Mouse (Mus musculus) layer of hippocampus, adult 8-10 months (tissue): ENCODE results near the gene Gm13889. TPM values are rescaled to one million over a fixed set of nuclear protein-coding genes. Genes with fewer than 3 reads are reported as not detected.
A peak's percentile ranks its signal among the peaks of the same experiment; 100 is the strongest.

Source experiments
- DNase-seq, 2 experiments: peaks; one replicate each; pipeline ENCODE4 v3.0.0; 2022; ENCODE audit warnings: low spot score in 2 of 2
- total RNA-seq, 4 experiments: library from RNA; stranded (reverse); gene quantifications; 2 replicates each; pipeline ENCODE4 v1.2.4; 2022

Gene Gm13889
- total RNA-seq = 10 to 100 TPM; 35.7 to 55.6 (median 48.7) TPM

DNA sequence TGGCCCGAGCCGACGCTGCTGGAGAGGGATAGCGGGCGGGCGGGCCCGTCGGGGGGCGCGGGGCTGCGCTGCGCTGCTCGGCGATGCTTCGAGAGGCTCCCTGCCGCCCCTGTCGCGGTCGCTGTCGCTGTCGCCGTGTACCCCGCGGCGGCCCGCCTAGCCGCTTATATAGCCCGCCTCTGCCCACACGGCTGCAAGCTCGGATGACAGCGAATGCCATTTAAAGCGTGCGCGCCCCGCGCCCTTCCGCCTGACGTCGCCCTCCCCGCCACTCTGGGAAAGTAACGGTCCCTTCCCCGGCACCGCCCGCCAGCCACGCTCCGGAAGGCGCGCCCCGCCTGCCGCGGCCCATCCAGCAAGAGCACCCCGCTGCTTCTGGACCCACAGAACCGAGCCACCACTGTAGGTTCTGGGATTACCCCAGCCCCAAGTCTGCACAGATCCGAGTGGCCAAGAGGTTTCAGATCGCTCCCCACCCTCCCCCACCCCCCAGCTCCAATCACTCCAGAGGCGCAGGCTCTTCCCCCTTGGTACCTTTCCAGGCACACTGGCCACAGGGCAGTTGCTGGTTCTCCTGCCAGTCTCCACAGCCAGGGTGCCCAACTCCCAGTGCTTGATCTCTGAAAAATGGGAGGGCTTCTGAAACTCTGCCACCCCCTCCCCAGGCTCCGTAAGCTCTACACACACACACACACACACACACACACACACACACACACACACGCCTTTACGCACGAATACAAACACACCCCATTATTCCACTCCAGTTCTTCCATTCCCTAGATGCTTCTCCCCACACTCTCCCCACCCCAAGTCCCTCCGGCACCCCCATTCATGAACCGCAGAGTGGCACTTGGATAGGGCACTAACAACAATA lies at the start of gene Gm13889:
Gm13889 (minus strand) TSS at position 294 of the 877 bp plus-strand sequence.
- peak; percentile 83 to 87 for DNase-seq

DNA sequence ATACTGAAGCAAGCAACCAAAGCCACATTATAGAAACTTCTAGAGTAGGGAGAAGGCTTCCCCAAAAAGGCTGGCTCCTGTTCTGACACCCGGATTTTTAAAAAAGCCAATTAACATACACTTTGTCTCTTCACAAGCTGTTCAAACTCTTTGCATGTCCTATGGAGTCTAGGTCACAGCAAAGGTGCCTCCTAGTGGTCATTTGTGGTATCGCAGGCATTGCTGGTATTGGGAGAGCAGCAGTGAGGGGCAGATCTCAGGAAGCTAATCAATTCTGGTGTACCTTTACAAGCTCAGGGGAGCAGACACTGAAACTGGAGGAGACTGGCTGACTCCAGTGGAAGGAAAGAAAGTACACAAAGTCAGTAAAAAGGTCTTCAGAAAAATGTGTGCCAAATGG lies 45.3 kb upstream of the Gm13889 start:
- peak; percentile 78 to 95 for DNase-seq

- DNase-seq = no peak
These were observed 44.9 kb upstream of the Gm13889 start for GRCm38 (mm10) chr2:94001918-94002317.

- DNase-seq = no peak
These were observed 44.4 kb upstream of the Gm13889 start for GRCm38 (mm10) chr2:94001411-94001810.

GRCm38 (mm10) chr2:93996254-93996653 lies 39.3 kb upstream of the Gm13889 start, which contains the start of gene Gm27027:
Gene Gm27027 (minus strand): TSS chr2:93996354.
- no peak for DNase-seq

DNA sequence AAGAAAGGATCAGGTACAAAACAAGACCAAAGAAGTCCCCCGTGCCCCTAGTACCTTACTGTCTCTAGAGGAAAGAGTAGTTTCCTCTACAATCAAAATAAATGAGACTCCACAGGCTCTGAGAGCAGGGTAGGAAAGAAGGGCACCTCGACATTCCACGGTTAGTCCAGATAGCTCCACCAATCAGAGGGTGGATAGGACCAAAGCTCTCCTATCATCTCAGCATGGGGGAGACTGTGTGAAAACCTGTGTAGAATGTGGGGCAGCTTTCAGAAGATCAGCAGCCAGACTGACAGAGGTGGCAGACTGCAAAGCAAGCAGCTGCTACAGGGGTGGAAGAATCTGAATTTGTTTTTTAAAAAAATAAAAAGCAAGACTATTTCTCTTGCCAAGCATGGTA lies 35.8 kb upstream of the Gm13889 start:
- DNase-seq = no peak

DNA sequence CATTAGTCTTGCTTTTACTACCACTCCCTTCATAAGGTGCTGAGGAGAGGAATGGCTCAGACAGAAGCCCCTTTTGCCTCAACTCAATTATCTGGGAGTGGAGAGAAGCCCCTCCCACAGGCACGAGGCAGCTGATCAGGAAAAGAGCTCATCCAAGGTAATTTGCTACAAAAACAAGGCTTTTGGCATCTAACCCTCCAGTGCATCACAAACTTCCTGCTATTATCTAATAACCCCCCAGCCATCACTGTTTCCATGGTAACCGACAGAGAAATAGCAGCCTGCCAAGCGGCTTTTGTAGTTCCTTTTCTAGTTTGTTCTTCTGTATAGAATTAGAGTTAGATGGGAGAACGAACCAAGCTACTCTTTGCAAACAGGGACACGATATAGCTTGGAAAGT lies 35.3 kb upstream of the Gm13889 start:
- peak; percentile 38 to 44 for DNase-seq

DNA sequence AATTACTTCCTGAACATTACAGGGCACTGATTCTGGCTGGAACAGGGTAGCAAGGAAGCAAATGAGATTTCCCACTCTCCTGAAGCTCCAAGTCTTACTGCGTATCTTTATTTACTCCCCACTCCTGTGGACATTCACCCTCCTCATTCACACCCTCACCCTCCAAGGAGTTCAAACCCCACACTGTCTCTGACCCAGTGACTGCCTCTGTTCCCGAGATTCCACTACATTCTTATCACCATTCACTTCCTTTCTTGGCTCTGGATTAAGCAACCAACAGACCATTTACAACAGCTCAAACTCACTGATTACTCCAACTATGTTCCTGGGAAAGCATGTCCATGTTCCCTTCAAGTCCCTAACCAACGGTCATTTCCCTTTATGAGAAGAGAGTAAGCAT lies 34.3 kb upstream of the Gm13889 start:
- no peak for DNase-seq

- no peak for DNase-seq
These were observed 31.4 kb upstream of the Gm13889 start for GRCm38 (mm10) chr2:93988440-93988839.

DNA sequence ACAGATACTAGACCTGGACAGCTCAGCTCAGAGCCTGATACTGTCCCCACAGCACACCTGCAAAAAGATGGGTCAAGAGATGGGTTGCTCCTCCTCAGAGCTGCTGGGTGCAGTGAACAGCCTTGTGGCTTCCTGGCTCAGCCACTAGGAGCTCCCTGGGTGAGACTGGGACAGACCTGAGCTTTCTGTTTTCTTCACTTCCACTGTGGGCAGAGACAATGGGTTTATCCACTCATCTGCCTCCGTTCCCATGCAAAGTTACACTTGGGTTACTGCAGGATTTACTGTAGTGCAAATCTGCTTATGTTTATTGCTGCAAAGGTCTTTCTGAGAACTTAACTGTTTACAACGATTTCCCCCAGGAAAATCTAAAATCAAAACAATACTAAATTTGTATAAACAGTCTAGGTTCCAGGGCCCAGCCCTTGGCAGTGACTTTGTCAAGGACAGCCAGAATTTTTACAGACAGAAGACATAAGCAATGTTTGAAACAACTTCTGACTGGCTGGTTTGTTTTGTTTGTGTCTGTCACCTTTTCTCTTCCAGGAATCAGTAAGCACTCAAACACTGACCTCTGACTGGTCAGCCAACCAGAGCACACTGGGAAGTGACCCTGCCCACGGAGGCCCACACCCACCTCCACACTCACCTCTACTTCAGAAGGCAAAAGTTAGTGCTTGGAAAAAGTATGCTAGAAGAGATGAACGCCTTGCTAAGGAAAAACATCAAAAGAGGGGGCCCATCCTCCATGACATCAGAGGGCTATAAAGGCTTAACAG lies 25.6 kb upstream of the Gm13889 start:
- no peak for DNase-seq

GRCm38 (mm10) chr2:93979249-93980120 lies 22.5 kb upstream of the Gm13889 start:
- DNase-seq = no peak

- DNase-seq = peak in 1 of 2 experiments; percentile 49
These were observed 19.6 kb upstream of the Gm13889 start for GRCm38 (mm10) chr2:93976436-93977252.

- no peak for DNase-seq
These were observed 18.8 kb upstream of the Gm13889 start for GRCm38 (mm10) chr2:93975526-93976435.

GRCm38 (mm10) chr2:93975041-93975440 lies 18.0 kb upstream of the Gm13889 start:
- DNase-seq = no peak

GRCm38 (mm10) chr2:93971647-93972046 lies 14.6 kb upstream of the Gm13889 start:
- DNase-seq = no peak

DNA sequence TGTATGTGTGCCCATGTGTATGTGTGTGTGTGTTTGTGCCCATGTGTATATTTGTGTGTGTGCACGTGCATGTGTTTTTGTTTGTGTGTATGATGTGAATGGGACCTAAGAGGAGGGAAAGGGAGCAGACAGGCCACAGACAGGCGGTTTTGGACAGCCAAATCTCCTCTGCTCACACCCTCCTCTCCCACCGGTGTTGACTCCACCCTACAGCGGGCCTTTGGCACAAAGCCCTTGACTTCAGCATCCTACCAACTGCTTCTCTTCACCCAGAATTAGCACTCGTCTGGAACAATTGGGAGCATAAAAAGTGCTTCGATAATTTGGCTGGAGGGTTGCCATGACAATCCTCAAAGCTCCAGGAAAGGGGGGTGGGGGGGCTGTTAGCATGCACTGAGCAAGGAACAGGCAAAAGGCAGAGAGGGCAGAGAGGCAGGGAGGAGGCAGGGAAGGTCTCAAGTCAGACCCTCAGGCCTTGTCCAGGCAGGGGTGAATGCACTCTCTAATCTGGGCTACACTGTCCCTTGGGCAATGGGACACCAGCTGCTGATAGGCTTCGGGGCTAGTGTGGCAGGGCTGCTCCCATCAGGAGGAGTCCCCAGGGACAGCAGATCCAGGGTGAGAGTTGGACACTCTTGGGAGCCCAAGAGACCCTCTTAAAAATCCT lies 7.6 kb upstream of the Gm13889 start:
- peak; percentile 67 to 72 for DNase-seq

DNA sequence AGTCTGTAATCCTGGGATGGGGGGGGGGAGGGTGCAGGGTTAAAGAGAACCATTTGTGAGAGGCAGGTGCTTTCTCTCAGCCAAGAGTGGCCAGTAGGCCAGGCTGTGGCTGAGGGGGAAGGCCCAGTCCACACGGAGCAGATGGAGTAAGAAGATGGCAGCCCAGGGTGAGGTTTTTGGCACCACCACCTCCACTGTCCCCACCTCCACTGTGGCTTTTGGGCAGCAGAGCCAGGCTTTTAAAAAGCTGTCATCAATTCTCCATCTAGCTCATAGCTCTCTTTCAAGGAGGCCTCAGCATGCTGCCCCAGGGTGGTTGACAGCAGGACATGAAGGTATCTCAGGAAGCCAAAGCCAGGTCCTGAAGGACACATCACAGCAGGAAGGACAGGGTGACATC lies 6.8 kb upstream of the Gm13889 start:
- no peak for DNase-seq

DNA sequence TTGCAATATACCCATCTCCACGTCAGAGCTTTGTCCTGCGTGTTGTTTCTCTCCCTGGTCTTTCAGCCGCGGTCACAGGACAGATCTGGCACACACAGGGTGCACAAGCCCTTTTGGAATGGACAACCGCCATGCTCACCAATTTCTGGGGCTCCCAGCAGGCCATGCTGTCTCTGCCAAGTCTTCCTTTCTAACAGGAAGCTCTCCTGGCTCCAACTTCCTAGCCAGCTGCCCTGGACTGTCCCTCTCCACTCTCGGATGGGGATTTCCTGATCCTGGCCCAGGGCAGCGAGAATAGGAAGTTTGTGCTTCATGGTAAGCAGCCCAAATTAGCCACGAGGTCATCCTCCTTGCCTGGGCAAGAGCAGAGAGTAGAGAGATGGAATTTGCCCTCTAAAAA lies 4.7 kb upstream of the Gm13889 start:
- DNase-seq = no peak

DNA sequence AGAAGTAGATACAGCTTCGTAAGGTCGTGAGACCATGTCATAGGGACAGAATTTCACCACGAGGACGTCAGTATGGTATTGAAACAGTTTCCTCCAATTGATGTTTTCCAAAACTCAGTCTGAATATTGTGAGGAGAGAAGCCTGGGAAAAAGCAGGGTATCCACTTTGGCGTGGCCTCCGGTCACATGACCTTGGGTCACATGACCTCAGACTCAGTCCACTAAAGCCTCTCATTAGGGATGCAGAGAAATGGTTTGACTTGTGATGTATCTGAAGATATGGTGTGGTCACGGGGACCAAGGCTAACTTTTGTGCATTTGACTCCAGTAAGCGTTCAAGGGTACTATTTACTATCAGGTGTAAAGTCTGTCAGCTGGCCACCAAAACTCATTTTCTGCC lies 2.3 kb upstream of the Gm13889 start:
- no peak for DNase-seq
